Comparison of ENCODE assay signal across 8 mouse cellular contexts in genomic region chr10:81432868-81433262, GRCm38 (mm10). TPM values are rescaled to one million over a fixed set of nuclear protein-coding genes. Genes with fewer than 3 reads are reported as not detected.
A peak's percentile ranks its signal among the peaks of the same experiment; 100 is the strongest.
DNase-seq lines count a peak whose midpoint lies in the region; ATAC-seq lines count a peak whose summit lies in the region.

No protein-coding gene starts in this region.

- no peaks in the 10 kb centered on the region for H3K36me3 ChIP-seq in hindbrain, embryonic 15.5 days

- ATAC-seq in hindbrain, embryonic 15.5 days (ENCODE audit: low FRiP score, low read depth) = peak; percentile 90

- peak overlapping the region; percentile 61 for H3K4me2 ChIP-seq in hindbrain, embryonic 15.5 days

- WGBS in hindbrain, embryonic 15.5 days = 5% methylated on average over 17 of the region's 17 CpGs

- peak overlapping the region; percentile 30 for H3K4me3 ChIP-seq in hindbrain, embryonic 15.5 days

- peaks cover 44% of the 10 kb centered on the region for H3K4me1 ChIP-seq in hindbrain, embryonic 15.5 days (replicated peaks)

- peak overlapping the region; percentile 62 for H3K27ac ChIP-seq in hindbrain, embryonic 15.5 days (replicated peaks)

- H3K9me3 ChIP-seq in hindbrain, embryonic 15.5 days = no peaks in the 10 kb centered on the region

- H3K27me3 ChIP-seq in hindbrain, embryonic 15.5 days = 0 out of 2 replicates have a peak, but pooled peaks cover 8% of the 10 kb centered on the region

- peak overlapping the region; percentile 37 for H3K9ac ChIP-seq in hindbrain, embryonic 15.5 days

- DNase-seq in T-cell, adult 2 months (ENCODE audit: low spot score) = peak; percentile 94
- DNase-seq in cerebellum, postnatal 25 days = peak; percentile 90 to 94
- DNase-seq in frontal cortex, postnatal 36 days (ENCODE audit: low spot score in 2 of 2) = peak; percentile 88 to 96
- DNase-seq in left cerebral cortex, adult 11 months (ENCODE audit: low spot score) = peak; percentile 96
- peak; percentile 99 for DNase-seq in lung, postnatal 36 days
- peak; percentile 94 for DNase-seq in retina, postnatal 7 days (ENCODE audit: low read depth, low spot score)
- DNase-seq in urinary bladder, adult 2 months (ENCODE audit: low spot score) = peak; percentile 65

RNA-seq across cellular contexts. Expression of gene Nfic, which starts 22.6 kb away (rescaled TPM):
- 26.6 and 28.0 TPM in 2 replicates for polyA plus RNA-seq in hindbrain, embryonic 15.5 days (2015; fragmentation: Nextera tagmentation; extraction: Ambion mirVana)
- polyA plus RNA-seq in urinary bladder, adult 2 months (2012; rRNA removed) = 28.4 and 67.0 TPM in 2 replicates

RNA-seq across cellular contexts. Expression of gene Smim24, which starts 40.0 kb away (rescaled TPM):
- polyA plus RNA-seq in hindbrain, embryonic 15.5 days (2015; fragmentation: Nextera tagmentation; extraction: Ambion mirVana) = 1.4 and 1.8 TPM in 2 replicates
- polyA plus RNA-seq in urinary bladder, adult 2 months (2012; rRNA removed) = 5.0 and 6.9 TPM in 2 replicates

RNA-seq across cellular contexts. Expression of gene Gm48552, which starts 44.1 kb away (rescaled TPM):
- polyA plus RNA-seq in hindbrain, embryonic 15.5 days (2015; fragmentation: Nextera tagmentation; extraction: Ambion mirVana) = 2.1 and 2.7 TPM in 2 replicates
- polyA plus RNA-seq in urinary bladder, adult 2 months (2012; rRNA removed) = 2.7 and 3.6 TPM in 2 replicates

RNA-seq across cellular contexts. Expression of gene Gm48551, which starts 48.6 kb away (rescaled TPM):
- 6.2 and 6.6 TPM in 2 replicates for polyA plus RNA-seq in hindbrain, embryonic 15.5 days (2015; fragmentation: Nextera tagmentation; extraction: Ambion mirVana)
- 3.6 and 3.8 TPM in 2 replicates for polyA plus RNA-seq in urinary bladder, adult 2 months (2012; rRNA removed)

RNA-seq across cellular contexts. Expression of gene Dohh, which starts 48.6 kb away (rescaled TPM):
- 92.2 and 94.0 TPM in 2 replicates for polyA plus RNA-seq in hindbrain, embryonic 15.5 days (2015; fragmentation: Nextera tagmentation; extraction: Ambion mirVana)
- 42.9 and 47.4 TPM in 2 replicates for polyA plus RNA-seq in urinary bladder, adult 2 months (2012; rRNA removed)

Comparison
In these comparisons a context has a peak if more than half of its experiments do, and no peak if none do; other contexts are left out.
1. Peak in every context shown above with its lines: DNase-seq, ATAC-seq, H3K4me3 ChIP-seq and H3K27ac ChIP-seq.